Mouse (Mus musculus) erythroid progenitor cell, adult 5-6 weeks (primary cell): ENCODE data around the gene Ndufb10. TPM values are rescaled to one million over a fixed set of nuclear protein-coding genes. Genes with fewer than 3 reads are reported as not detected.

Experiments
- ATAC-seq: replicated peaks from 2 replicates; pipeline ENCODE4 v1.8.0; 2016; ENCODE audit warnings: moderate number of reproducible peaks, mild to moderate bottlenecking, moderate TSS enrichment, inconsistent platforms; ENCODE audit not compliant: poor library complexity, low FRiP score, severe bottlenecking
- total RNA-seq, 2 experiments: library from RNA; stranded (forward) in 1 of 2; stranded (reverse) in 1 of 2; fragments of 150-400 nt in 1 of 2; fragments of 186-747, 209-891 nt in 1 of 2; gene quantifications; 2 replicates each; pipeline versions ENCODE4 v1.2.3 to v1.2.4; 2015 to 2017; ENCODE audit warnings: low replicate concordance in 2 of 2

Gene Ndufb10
- total RNA-seq (2015; ENCODE audit: low replicate concordance): 178 and 200 TPM in 2 replicates
- 84.0 and 122 TPM in 2 replicates for total RNA-seq (2017; ENCODE audit: low replicate concordance)

- ATAC-seq: peak; percentile 83
Measured at GRCm38 (mm10) chr17:24724184-24724583, at the start of gene Ndufb10. Gene Ndufb10 (minus strand): TSS chr17:24724478.

- peak; percentile 42; the same call in 1 of the 2 replicates for ATAC-seq
Measured at GRCm38 (mm10) chr17:24773241-24773640, 49.0 kb upstream of the Ndufb10 start.

- no peak for ATAC-seq
Measured at GRCm38 (mm10) chr17:24769146-24769545, 44.9 kb upstream of the Ndufb10 start.

- no peak for ATAC-seq
Measured at GRCm38 (mm10) chr17:24766266-24766875, 42.1 kb upstream of the Ndufb10 start.

GRCm38 (mm10) chr17:24765016-24765905, 41.0 kb upstream of the Ndufb10 start:
- ATAC-seq: no peak

GRCm38 (mm10) chr17:24761121-24761520, 36.8 kb upstream of the Ndufb10 start:
- ATAC-seq: no peak

GRCm38 (mm10) chr17:24757394-24757793, 33.1 kb upstream of the Ndufb10 start:
- no peak for ATAC-seq

- ATAC-seq: no peak
Measured at GRCm38 (mm10) chr17:24752415-24753394, 28.4 kb upstream of the Ndufb10 start, which contains the start of gene Hs3st6. Gene Hs3st6 (plus strand): TSS chr17:24752988.

- ATAC-seq: no peak
Measured at GRCm38 (mm10) chr17:24751528-24751927, 27.2 kb upstream of the Ndufb10 start.

GRCm38 (mm10) chr17:24746986-24747385, 22.7 kb upstream of the Ndufb10 start:
- no peak for ATAC-seq

GRCm38 (mm10) chr17:24745526-24746497, 21.5 kb upstream of the Ndufb10 start:
- ATAC-seq: peak; percentile 84

- no peak for ATAC-seq
Measured at GRCm38 (mm10) chr17:24744381-24744780, 20.1 kb upstream of the Ndufb10 start.

GRCm38 (mm10) chr17:24743896-24744295, 19.6 kb upstream of the Ndufb10 start:
- ATAC-seq: no peak

- no peak for ATAC-seq
Measured at GRCm38 (mm10) chr17:24742307-24742706, 18.0 kb upstream of the Ndufb10 start.

GRCm38 (mm10) chr17:24739926-24740325, 15.6 kb upstream of the Ndufb10 start:
- ATAC-seq: no peak

- ATAC-seq: no peak
Measured at GRCm38 (mm10) chr17:24738238-24738637, 14.0 kb upstream of the Ndufb10 start.

GRCm38 (mm10) chr17:24737135-24737810, 13.0 kb upstream of the Ndufb10 start:
- ATAC-seq: no peak
